Mouse (Mus musculus) thymus, adult 2 months (tissue): ENCODE results near the gene Tex264.

Experiments
- CTCF ChIP-seq: fragments of 200-500 bp; IDR thresholded peaks from 2 replicates; pipeline ENCODE4 v1.5.1; 2012; ENCODE audit warnings: mild to moderate bottlenecking, control low read depth, low read length, moderate library complexity, borderline replicate concordance; ENCODE audit not compliant: control insufficient read depth, poor library complexity, insufficient read depth; ENCODE audit errors: extremely low read depth
- POLR2A ChIP-seq: fragments of 200-500 bp; IDR thresholded peaks from 2 replicates; pipeline ENCODE4 v1.6.1; 2012; ENCODE audit warnings: mild to moderate bottlenecking, low read length, control low read depth, moderate library complexity; ENCODE audit not compliant: control insufficient read depth, poor library complexity, insufficient read depth; ENCODE audit errors: extremely low read depth

GRCm38 (mm10) chr9:106664856-106665255 lies 20.9 kb downstream of the Tex264 start:
- TF ChIP-seq CTCF = no peak
- no peak for TF ChIP-seq POLR2A
